Mouse (Mus musculus): ENCODE measurements around the gene Hexdc. TPM values are rescaled to one million over a fixed set of nuclear protein-coding genes. Genes with fewer than 3 reads are reported as not detected.

Hexdc gene
- polyA plus RNA-seq, 1 experiment from 2014 or later: 3.7 TPM

GRCm38 (mm10) chr11:121261074-121261473, 56.8 kb downstream of the Hexdc start:
- Histone ChIP-seq H3K4me2 (peak overlapping the region; percentile 92), H3K36me3 (peaks cover 63% of the 10 kb centered on the region), H3K9ac (peak overlapping the region; percentile 99), H3K9me3 (replicated peaks) (no peaks in the 10 kb centered on the region), H3K4me3 (peak overlapping the region; percentile 100), H3K27ac (peak overlapping the region; percentile 91; the same call in 1 of the 2 replicates), H3K4me1 (peaks cover 43% of the 10 kb centered on the region), H3K27me3 (replicated peaks) (no peaks in the 10 kb centered on the region)
- WGBS (ENCODE audit: insufficient replicate concordance): 37% methylated on average over 2 of the region's 2 CpGs
- no peak for ATAC-seq

Other genes starting within 250 kb of the Hexdc start
- 58.4 and 61.1 TPM in 2 replicates for gene Csnk1d, start 213.1 kb upstream of the Hexdc start, polyA plus RNA-seq (2016; fragmentation: Nextera tagmentation; extraction: Ambion mirVana)
- 0.33 and 0.54 TPM in 2 replicates for gene Cd7, start 165.0 kb upstream of the Hexdc start, polyA plus RNA-seq (2016; fragmentation: Nextera tagmentation; extraction: Ambion mirVana)
- 0.14 TPM in 1 of 2 replicates, not detected in the other for gene Sectm1b, start 140.9 kb upstream of the Hexdc start, polyA plus RNA-seq (2016; fragmentation: Nextera tagmentation; extraction: Ambion mirVana)
- 0.37 and 0.43 TPM in 2 replicates for gene Sectm1a, start 123.2 kb upstream of the Hexdc start, polyA plus RNA-seq (2016; fragmentation: Nextera tagmentation; extraction: Ambion mirVana)
- gene Tex19.2, start 85.8 kb upstream of the Hexdc start, polyA plus RNA-seq (2016; fragmentation: Nextera tagmentation; extraction: Ambion mirVana): 0.17 and 0.20 TPM in 2 replicates
- 0.31 and 0.44 TPM in 2 replicates for gene Tex19.1, start 58.3 kb upstream of the Hexdc start, polyA plus RNA-seq (2016; fragmentation: Nextera tagmentation; extraction: Ambion mirVana)
- not detected in 2 replicates for gene Uts2r, start 44.2 kb upstream of the Hexdc start, polyA plus RNA-seq (2016; fragmentation: Nextera tagmentation; extraction: Ambion mirVana)
- gene Ogfod3, start 278 bp downstream of the Hexdc start, polyA plus RNA-seq (2016; fragmentation: Nextera tagmentation; extraction: Ambion mirVana): 16.7 and 17.0 TPM in 2 replicates
- 22.4 and 25.2 TPM in 2 replicates for gene Cybc1, start 24.9 kb downstream of the Hexdc start, polyA plus RNA-seq (2016; fragmentation: Nextera tagmentation; extraction: Ambion mirVana)
- gene Narf, start 32.8 kb downstream of the Hexdc start, polyA plus RNA-seq (2016; fragmentation: Nextera tagmentation; extraction: Ambion mirVana): 120 and 121 TPM in 2 replicates
- 6.2 and 6.5 TPM in 2 replicates for gene Foxk2, start 55.6 kb downstream of the Hexdc start, polyA plus RNA-seq (2016; fragmentation: Nextera tagmentation; extraction: Ambion mirVana)
- gene Wdr45b, start 150.0 kb downstream of the Hexdc start, polyA plus RNA-seq (2016; fragmentation: Nextera tagmentation; extraction: Ambion mirVana): 29.4 and 31.1 TPM in 2 replicates
- gene Rab40b, start 183.8 kb downstream of the Hexdc start, polyA plus RNA-seq (2016; fragmentation: Nextera tagmentation; extraction: Ambion mirVana): 0.63 and 0.87 TPM in 2 replicates
- gene Fn3krp, start 217.0 kb downstream of the Hexdc start, polyA plus RNA-seq (2016; fragmentation: Nextera tagmentation; extraction: Ambion mirVana): 20.5 and 21.6 TPM in 2 replicates
- gene Fn3k, start 230.5 kb downstream of the Hexdc start, polyA plus RNA-seq (2016; fragmentation: Nextera tagmentation; extraction: Ambion mirVana): 28.1 and 31.4 TPM in 2 replicates
- 30.1 and 30.2 TPM in 2 replicates for gene Tbcd, start 247.5 kb downstream of the Hexdc start, polyA plus RNA-seq (2016; fragmentation: Nextera tagmentation; extraction: Ambion mirVana)